Mouse (Mus musculus): ENCODE measurements at regions not wholly inside any gene's neighbourhood (a gene's known extent, or its start where the extent isn't known, plus 50 kb on each side); places are given as distances from the start of the nearest gene placed in this dataset.

DNA sequence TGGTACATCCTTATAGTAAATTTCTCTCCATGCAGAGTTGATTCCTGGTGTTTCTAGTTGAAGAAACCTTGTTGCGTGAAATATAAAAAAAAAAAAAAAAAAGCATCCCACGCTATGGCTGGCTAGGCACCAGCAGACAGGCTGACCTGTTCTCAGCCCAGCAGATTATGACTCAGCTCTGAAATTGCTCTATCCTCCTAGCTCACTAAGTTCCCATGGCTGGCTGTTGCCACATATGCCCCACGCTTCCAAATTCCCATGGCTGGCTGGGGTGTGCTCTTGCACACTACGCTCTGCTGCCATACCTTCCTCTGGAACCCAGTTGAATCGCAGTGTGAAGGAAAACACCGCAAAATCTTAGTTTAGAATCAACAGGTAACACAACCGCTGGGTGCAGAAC is 270.1 kb downstream of the Mid1ip1 start:
- no peak for DNase-seq

DNA sequence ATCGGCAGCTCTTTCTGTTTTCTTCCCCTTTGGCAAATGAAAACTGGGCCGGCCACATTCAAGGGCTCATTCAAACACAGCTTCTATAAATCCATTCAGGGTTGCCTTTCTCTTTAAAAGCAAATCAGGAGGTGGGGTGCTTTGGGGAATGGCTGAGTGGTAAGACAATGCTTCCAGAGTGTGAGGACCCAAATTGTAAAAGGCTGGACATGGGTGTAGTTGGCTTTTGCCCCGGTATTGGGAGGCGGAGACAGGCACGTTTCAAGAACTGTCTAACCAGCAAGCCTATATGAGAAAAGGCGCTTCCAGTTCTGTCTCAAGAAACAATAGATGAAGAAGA is 277.0 kb downstream of the Mid1ip1 start:
- DNase-seq: no peak

DNA sequence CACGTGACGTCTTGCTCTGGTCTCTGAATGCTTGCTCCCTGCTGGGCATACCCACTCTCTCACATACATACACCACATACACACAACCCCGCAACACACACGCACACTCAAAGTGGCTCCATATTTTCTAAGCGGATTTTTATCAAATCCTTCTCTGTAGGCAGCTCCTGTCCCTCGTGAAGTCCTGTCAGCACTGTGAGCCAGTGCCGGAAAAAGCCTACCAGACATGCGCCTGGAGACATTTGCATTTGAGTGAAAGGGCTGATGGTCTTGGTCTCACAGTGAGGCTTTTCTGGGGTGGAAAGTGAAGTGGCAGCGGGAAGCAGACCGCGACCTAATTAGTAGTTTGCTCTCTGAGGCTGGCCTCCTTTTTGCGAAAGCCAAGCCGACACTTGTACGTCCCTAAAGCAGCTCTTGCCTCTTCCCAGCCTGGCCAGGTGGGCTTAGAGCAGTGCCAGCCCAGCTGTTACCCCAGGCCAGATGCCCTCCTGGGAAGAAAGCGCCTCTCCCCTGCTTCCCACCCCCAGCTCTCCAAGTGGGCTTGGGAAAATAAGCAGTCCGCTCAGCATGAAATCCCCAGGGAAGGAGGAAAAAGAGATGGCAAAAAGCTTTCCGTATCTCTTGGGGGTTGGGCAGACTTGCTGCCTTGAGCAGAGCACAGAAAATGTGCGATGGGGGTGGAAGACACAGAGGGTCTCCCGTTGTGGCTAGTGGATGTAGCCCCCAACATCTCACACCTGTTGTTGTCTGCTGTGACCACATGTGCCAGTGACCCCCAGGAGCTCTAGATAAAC is 277.6 kb downstream of the Mid1ip1 start:
- DNase-seq: no peak

DNA sequence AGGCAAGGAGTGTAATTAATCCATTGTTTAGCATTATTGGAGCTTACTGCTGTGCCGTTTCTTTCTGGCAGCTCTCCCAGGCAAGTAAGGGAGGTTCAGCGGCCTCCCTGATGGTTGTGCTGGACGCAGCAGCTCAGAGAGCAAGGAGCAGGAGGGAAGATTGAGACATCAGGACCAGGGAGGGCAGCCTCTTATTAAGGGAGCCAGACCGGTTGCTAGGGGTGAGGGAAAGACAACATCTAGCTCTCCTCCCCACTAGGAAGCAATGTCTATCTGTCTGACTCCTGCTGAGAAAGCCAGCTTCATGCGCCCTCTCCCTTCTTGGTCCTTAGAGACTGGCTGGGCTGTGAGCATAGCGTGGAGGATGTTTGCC is 278.2 kb downstream of the Mid1ip1 start:
- DNase-seq: peak; percentile 19

DNA sequence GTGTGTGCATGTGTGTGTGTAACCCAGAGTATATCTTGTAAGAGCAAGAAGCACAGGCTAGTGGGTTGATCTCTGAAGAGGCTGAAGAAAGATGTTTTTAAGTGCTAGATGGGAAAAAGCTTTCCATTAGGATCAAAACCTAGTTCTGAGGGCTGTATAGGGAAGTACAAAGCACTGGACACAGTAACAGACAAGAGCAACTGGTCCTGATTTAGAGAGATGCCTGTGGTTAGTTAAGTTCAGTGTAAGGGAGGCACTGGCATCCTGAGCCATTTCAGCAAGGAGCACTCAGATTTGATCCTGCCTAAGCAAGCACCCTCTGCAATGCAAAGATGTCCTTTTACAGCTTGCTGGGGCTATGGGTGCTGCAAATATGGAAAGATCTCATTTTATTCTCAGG is 280.1 kb downstream of the Mid1ip1 start:
- DNase-seq: no peak

DNA sequence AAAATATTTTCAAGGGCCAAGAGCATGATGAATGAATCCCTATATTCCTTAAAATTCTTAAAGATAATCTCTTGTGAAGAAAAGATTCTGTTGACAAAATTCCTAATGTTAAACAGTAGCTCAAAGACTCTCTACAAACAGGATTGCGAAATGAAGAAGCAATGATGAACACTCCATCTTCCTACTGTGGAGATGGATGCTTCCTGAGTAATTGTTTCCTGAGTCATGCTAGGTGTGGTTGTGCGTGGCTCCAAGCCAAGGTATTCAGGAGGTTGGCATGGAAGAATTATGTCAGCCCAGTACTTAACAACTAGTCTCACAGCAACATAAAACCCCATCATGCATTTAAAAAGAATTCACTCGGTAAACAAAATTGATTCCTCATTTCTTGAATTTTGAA is 286.4 kb downstream of the Mid1ip1 start:
- DNase-seq: peak; percentile 17

DNA sequence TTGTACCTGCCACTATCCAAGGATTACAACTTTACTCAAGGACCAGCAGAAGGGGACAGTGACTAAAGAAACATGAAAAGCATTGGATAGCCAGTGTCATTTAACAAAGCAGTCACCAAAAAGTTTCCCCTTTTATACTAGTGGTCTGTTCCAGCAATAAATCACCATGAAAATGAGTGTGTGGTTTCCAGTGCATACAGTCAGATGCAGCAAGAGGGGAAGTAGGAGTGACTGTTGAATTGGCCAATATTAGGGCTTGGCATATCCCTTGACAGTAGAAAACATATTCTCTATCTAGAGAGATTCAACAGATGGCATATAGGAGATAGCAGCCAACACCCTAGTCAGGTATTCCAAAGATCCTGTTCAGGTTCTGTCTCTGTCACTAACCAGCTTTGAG is 259.8 kb upstream of the H2al1a start:
- DNase-seq: no peak

DNA sequence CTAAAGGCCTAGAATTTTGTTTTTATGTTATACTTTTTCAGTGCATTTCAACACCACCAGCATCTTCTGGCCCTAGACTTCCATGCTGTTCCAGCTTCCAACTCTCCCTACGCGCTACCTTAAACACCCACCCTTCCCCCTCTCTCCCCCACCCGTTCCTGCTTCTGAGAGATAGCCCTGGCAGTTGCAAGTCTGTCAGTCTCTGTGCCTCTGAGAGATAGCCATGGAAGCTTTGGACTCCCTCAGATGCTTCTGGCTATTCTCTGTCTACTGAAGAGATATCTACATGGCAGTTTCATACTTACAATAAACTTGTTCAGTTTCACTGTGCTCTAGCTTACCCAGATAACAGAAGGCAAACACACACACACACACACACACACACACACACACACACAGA is 252.3 kb upstream of the H2al1a start:
- no peak for DNase-seq

DNA sequence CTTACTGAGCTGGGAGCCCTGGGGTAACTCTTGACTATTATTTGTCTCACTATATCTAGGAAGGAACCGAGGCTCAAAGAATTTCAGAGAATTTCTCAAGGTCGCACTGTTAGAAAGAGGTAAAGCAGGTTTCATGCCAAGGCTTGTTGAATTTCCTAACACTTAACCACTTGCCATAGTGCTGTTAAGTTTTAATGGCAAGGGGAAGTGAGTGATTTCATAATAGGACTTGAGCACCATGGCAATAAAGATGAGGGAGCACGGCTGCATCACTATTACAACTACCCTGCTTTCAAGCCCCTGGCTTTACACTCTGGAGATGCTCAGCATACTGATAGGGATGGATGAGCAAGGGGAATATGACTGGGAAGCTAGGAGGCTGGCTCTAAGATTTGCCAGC is 216.9 kb upstream of the H2al1a start:
- no peak for DNase-seq

DNA sequence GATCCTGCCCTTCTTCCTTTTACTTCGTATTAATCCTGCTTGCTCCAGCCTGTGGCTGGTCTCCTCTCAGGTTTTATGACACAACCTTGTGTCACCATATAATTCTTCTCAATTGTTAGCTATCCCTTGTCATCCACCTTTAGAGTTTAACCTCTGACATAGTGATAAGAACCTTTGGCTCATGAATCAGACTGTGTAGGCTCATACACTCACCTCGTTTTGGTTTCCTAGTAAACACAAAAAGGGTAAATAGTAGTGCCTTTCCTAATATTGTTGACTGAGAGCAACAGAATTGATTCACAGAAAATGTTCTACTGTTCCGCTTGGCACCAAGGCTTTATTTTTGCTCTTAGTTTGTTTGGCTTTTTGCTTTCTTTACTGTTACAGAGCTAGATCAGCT is 216.2 kb upstream of the H2al1a start:
- DNase-seq: no peak

DNA sequence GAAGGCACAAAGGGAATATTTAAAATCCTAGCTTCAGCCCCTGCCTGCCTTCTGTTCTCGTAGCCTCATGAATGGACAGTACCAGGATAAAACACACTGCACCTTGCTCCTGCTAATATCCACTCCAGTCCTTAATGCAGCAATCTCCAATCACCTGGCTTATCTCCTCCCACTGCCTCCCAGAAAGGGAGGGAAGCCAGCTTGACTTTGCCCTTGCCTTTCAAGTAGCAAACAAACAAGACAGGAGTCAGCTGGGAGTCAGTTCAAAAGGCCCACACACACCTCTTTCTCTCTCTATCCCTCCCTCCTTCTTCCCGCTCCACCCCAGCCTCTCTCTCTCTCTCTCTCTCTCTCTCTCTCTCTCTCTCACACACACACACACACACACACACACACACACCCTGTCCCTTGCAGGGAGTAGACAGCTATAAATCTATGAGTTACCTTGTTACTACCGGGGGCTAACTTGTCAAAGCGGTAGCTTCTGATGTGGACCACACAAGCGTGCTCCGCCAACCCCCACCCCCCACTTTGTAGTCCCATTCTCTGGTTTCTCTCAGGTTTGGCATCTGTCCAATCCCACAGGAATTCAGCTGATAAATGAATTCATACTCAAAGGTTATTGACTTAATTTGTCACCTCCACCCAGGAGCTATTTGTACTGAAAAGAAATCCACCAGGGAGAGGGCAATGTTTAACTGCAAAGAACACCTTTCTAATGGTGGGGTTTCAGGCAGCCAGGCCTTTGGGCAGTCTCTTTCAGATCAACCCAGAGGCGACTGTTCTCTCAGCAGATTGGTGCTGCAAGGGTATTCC is 212.6 kb upstream of the H2al1a start:
- DNase-seq: peak; percentile 78

DNA sequence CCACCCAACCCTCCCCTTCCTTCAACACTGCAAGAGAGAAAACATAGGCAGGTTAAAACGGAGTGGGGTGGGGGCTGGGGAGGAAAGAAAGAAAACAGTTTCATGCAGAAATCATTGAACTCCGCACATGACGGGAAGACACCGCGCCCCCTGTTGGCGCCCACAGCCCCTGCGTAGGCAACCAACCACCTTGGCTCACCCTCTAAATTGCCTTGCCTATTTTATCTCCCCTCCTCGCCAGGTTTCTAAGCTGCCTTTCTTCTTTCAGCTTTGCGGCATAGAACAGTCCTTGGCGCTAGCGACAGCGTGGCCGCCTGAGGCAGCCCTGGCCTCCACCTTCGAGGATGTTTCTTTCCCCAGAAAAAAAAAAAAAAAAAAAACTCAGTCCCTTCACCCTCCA is 211.1 kb upstream of the H2al1a start:
- peak; percentile 16 for DNase-seq

DNA sequence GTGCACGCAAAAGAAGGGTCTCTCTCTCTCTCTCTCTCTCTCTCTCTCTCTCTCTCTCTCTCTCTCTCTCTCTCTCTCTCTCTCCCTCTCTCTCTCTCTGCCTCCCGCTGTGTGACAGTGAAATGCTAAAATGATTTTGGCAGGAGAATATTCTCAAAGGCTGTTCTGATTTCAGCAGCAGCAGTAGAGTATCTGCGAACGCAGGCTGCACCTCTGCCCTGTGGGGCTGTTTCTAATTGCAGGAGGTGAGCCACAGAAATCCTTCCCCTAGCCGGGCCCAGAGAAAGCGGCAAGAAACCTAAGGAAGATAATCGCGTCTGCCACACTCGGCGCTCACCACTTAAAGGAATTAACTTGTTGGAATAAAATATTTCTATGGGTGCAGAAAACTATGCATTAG is 210.6 kb upstream of the H2al1a start:
- DNase-seq: no peak

DNA sequence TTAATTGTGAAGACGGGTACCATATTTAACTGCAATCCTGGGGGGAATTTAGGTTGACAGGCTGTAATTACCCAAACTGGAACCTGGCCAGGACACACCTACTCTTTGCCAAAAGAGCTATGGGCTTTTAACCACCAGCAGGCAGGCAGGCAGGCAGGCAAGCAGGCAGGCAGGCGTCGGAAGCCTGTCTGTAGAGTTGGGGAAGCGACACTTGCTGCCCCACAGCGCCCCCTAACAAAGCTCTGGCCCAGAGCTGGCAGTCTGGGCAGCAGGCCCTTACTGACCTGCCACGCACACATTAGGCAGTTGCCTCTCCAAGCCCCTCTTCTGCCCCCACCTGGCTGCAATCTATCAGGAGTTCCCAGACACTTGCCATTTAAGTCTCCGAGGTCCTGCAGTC is 208.6 kb upstream of the H2al1a start:
- peak; percentile 63 for DNase-seq

DNA sequence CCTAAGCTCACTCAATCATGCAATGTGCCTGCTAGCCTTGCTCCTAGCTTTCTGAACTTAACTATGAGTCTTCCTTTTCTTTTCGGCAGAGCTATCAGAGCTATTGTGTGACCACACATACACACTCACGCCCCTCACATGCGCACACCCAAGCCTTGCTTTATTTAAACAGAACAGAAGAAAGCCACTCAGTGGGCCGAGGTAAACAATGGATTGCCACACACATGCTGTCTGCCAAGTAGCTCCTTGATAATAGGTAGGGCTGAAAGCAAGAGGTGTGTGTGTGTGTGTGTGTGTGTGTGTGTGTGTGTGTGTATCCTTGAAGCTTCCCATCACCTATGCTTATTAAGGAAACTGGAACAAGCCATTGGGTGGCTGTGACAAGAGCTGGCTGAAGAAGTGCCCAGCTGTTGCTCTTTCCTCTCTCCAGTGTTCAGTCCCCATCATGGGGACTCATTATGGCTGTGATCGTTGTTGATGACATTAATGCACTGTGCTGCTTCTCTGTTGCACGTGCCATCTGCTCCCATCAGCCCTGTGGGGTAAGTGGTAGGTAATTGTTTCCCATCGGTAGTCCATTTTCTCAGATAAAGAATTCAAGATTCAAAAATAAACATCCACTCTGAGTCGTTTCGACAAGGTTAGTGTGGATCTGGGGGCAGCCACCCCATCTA is 201.3 kb upstream of the H2al1a start:
- DNase-seq: no peak

DNA sequence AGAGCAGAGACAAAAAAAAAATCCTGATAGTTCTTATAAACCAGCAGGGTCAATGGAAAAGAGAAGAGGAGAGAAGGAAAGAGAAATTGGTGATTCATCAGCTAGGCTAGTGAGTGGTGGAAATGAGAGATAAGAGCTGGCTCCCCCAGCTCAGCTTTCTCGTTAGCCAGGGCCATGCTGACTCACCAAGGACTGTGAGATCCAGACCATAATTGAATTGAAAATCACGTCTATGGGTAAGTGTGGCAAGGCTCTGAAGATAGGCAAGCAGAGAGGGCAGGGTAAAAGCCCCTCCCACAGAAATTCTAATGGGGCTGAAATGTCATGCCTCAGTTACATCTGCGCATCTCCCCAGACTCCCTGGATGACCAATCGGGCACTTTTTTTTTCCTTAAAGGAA is 200.7 kb upstream of the H2al1a start:
- DNase-seq: no peak

DNA sequence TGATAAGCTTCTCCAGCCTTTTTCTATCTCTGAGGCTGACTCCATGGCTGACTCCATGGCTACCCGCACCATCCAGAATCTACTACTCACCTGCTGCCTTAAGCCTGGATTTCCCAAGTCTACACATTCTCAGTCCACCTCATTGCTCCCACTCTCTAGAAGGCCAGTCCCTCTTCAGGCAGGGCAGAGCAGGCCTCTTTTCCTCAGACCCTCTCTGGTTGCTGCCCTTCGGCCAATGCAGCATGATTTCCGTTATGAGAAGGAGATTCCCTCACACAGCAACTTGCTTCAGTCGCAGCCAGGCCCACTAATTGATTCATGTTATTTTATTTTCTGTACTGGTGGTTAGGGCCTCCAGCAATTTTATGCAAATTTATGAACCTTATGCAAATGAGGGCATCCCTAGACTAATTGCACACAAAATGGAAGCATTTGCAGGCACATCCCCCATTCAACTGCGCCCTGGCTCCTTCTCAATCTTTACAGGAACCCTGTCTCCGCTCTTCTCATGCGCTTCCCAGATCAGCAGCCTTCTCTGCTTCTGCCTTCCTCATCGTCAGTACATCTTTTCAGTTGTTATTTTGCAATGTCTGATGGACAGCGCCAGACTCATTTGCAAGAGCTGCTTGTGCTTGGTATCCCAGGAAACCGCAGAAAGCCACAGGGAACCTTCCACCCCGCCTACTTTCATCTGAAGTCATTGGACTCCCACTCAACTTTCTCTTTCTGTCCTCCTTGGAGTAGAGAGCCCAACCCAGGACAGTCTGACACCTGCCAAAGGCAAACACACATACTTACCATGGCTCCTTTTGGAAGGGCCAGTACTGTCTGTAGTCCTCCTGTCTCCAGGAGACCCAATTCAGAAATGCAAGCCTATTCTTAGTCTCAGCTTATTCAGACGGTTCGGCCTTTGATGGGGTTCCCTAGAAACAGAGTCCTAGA is 199.6 kb upstream of the H2al1a start:
- no peak for DNase-seq

DNA sequence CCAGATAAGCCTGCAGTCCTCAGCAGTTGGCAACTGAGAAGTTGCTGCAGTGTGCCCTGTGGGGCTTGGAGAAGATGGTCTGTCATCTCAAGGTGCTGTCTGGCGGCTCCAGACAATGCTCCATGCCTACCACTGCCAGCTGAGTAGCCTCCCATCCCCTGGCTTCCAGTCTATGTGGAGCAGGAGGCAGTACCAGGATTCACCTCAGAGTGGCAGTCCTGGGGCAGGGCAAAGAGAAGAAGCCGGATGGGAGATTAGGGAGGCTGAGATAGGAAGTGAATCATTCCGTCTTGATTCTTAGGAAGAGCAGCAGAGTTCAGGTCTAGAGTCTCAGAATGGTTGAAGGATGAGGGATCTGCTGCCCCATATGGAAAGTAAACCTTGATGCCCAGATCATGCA is 198.1 kb upstream of the H2al1a start:
- DNase-seq: no peak

DNA sequence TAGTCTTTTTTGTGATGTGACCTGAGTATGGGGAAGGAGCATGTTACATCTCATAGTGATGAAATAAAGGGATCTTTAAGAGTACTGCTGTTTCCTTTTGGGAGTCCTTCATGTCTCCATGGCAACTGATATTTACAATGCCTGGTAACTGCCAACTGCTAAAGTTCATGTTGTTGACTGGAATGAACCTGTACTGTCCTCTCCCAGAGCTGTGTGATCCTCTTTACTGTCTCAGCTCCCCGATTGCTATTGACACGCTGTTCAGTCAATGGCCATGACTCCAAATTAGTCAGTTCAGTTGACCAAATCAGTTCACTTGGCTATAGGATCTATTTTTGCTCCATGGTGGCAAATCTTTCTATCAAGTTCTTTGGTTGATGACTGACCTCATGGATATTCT is 167.8 kb upstream of the H2al1a start:
- DNase-seq: no peak

DNA sequence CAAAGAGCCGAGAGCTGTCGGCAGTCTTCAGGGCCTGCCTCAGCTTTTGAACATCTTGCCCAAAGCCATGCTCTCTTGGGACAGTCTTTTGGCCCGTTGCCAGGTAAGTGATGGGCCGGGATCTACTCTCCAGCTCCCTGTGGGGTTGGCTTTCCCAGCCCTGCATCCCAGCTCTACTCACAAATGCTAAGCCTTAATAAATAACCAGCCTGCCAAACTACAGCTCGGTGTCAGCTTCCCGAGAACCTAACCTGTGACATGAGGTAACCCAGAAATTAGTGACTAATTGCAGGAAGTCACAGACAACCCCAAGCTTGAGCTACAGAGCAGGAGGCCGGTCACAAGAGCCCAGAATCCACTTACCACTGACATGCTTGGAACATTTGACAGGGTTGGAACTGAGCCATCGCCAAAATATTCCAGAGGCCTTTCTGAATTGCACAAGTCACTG is 159.1 kb upstream of the H2al1a start:
- peak; percentile 70 for DNase-seq

DNA sequence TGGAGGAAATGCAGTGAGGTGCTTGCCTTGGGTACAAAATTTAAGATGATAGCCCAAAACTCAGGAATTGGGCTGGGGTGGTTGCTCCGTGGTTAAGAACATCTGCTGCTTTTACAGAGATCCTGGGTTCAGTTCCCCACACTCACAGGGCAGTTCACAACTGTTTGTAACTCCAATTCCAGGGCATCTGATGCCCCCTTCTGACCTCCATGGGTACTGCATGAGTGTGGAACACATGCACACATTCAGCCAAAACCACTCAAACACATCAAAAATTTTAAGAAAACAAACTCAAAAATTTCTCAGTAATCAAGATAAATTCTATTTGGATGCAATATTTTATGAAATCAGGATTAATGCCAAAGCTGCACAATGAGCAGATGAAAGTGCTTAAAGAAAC is 157.8 kb upstream of the H2al1a start:
- no peak for DNase-seq

DNA sequence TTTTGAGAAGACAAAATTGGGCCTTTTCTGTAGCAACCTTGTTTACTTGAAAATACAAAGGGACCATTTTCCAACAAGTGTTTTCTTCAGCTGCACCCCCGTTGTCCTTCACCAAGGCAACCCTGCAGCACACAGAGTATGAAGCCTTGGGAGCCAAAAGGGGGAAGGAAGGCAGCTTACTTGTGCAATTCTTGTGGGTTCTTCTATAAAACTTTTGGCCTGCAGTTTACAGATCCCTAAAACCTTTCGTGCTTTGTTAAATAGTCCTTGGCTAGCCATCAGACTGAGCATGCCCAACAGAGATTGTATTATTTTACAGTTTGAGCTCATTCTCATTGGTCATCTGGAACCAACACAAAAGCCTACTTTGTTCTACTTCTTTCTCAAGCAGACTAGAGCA is 140.6 kb upstream of the H2al1a start:
- no peak for DNase-seq

DNA sequence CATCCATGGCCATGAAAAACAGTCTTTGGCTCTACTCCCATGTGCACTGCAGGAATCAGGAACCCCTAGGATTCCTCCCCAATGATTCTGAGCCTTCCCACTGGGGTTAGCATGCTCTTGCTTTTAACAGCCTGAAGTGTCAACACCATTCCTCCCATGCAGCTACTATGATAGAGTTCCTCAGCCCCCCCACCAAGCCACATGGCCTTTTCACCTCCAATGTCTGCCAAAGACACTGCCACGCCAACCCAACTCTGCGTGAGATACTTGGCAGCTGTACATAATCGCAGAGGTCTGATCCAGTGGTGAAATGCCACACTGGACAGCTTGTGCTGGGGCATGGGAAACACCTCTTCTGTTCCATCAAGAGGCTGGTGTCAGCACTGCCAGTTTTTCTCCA is 128.6 kb upstream of the H2al1a start:
- DNase-seq: no peak
